Mouse (Mus musculus) spleen, adult 2 months (tissue): ENCODE results near the gene Popdc3. TPM values are rescaled to one million over a fixed set of nuclear protein-coding genes. Genes with fewer than 3 reads are reported as not detected.
"Not testable (repeated sequence)": the region's sequence is repeated elsewhere in the genome, so short reads cannot be mapped to it uniquely, and the experiment has no call there.

ENCODE experiments used
- DNase-seq, 2 experiments: peaks; one replicate each; pipeline versions ENCODE4 v3.0.0 to v3.0.0-alpha.2; 2012 to 2021; ENCODE audit warnings: low spot score in 2 of 2, low read depth in 1 of 2
- H3K27ac ChIP-seq: fragments of 200-500 bp; 2 replicates; pipeline ENCODE4 v1.5.1; 2012; ENCODE audit warnings: low read length, inconsistent platforms; ENCODE audit not compliant: insufficient read depth
- H3K27me3 ChIP-seq: fragments of 200-500 bp; 2 replicates; pipeline ENCODE4 v1.6.1; 2012; ENCODE audit warnings: mild to moderate bottlenecking, moderate library complexity, low read length, inconsistent platforms; ENCODE audit not compliant: control insufficient read depth, insufficient read depth
- H3K36me3 ChIP-seq: fragments of 200-500 bp; 2 replicates; pipeline ENCODE4 v1.6.1; 2012; ENCODE audit warnings: mild to moderate bottlenecking, low read length, inconsistent platforms; ENCODE audit not compliant: control insufficient read depth, insufficient read depth
- H3K4me1 ChIP-seq: fragments of 200-500 bp; 2 replicates; pipeline ENCODE4 v1.6.1; 2011; ENCODE audit warnings: inconsistent platforms; ENCODE audit not compliant: control insufficient read depth, insufficient read depth, insufficient read length
- H3K4me3 ChIP-seq: fragments of 200-500 bp; 2 replicates; pipeline ENCODE4 v1.5.1; 2011; ENCODE audit warnings: mild to moderate bottlenecking, inconsistent platforms; ENCODE audit not compliant: insufficient read depth, insufficient read length; ENCODE audit errors: extremely low read depth
- CTCF ChIP-seq: fragments of 200-500 bp; IDR thresholded peaks from 2 replicates; pipeline ENCODE4 v1.5.1; 2011; ENCODE audit warnings: mild to moderate bottlenecking, inconsistent platforms; ENCODE audit not compliant: insufficient read depth, insufficient read length, insufficient replicate concordance; ENCODE audit errors: extremely low read depth
- POLR2A ChIP-seq: fragments of 200-500 bp; IDR thresholded peaks from 2 replicates; pipeline ENCODE4 v1.6.1; 2011; ENCODE audit warnings: low read depth, low read length, inconsistent platforms
- WGBS: fragments of 180-500 bp; shearing (Covaris S2); methylation state at CpG from one replicate; pipeline ENCODE4 v1.1.7; 2018; 5-methylcytosine and 5-hydroxymethylcytosine counted together
- polyA plus RNA-seq: library from polyadenylated mRNA; depleted of rRNA; stranded (reverse); fragments of >200 nt; gene quantifications from 2 replicates; pipeline ENCODE4 v1.2.3, GENCODE M21; 2012; rRNA removed

Gene Popdc3
- 0.46 and 0.47 TPM in 2 replicates for polyA plus RNA-seq

DNA sequence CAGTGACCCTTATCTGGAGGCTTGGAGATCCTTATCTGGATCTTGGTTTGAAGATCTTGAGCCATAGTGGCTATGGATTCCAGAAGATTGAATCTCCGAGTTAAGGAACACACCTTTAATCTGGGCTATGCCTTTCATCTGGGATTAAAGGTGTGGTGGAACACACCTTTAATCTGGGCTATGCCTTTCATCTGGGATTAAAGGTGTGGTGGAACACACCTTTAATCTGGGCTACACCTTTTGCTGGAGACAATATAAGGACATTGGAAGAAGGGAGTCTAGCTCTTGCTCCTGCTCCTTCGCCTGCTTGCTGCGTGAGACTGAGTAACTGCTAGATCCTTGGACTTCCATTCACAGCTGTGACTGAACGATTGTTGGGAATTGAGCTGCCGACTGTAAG lies at the start of gene Popdc3:
Gene Popdc3, plus strand, starts transcription at position 301 of the 400 bp plus-strand sequence.
- 86% methylated on average over 2 of the region's 5 CpGs for WGBS
- not testable (repeated sequence) for H3K27ac ChIP-seq, H3K27me3 ChIP-seq, H3K4me1 ChIP-seq, DNase-seq, H3K4me3 ChIP-seq, H3K36me3 ChIP-seq

DNA sequence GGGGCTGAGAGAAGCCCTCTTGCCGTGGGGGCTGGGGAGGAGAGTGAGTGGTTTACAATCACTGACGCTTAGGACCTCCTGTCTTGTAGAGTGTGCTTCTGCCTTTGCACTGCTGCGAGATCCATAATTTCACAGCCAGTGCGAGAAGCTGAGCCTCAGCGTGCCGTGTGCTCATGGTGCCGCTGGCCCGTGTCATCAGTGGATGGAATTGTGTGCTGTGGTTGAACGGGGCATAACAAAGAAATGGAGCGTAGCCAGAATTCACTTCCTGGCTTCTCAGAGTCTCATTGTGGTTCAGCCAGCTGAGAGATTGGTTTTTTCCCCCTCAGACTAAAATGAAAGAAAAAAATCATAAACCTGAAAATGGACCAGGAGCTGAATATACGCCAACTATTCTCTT lies 48.8 kb upstream of the Popdc3 start:
- H3K27me3 ChIP-seq = no peaks in the 10 kb centered on the region
- H3K4me3 ChIP-seq = no peak overlapping the region
- H3K27ac ChIP-seq = no peak overlapping the region
- H3K36me3 ChIP-seq = peaks cover 13% of the 10 kb centered on the region
- peak in 1 of 2 experiments; percentile 5 for DNase-seq
- TF ChIP-seq CTCF (no peak), POLR2A (no peak)
- peaks cover 7% of the 10 kb centered on the region; the same call in 1 of the 2 replicates for H3K4me1 ChIP-seq
- 29% methylated on average over 11 of the region's 11 CpGs for WGBS

DNA sequence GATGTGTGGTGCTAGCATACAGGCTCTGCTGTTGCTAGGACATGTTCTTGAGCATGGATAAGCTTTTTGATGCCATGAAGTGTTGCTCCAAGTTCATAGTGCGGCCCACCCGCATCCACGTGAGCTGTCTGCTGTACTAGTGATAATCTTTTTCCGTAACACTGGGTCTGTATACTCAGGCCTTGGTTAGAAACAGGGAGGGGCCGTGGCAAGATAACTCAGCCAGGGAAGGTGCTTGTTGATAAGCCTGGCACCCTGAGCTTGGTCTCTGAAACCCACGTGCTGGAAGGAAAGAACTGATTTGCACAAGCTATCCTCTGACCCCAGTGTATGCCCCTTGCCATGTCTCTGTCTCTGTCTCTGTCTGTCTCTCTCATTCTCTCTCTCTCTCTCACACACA lies 47.9 kb upstream of the Popdc3 start:
- peaks cover 7% of the 10 kb centered on the region; the same call in 1 of the 2 replicates for H3K4me1 ChIP-seq
- H3K27me3 ChIP-seq = no peaks in the 10 kb centered on the region
- no peak overlapping the region for H3K4me3 ChIP-seq
- H3K27ac ChIP-seq = no peak overlapping the region
- H3K36me3 ChIP-seq = peaks cover 13% of the 10 kb centered on the region
- DNase-seq = no peak
- TF ChIP-seq POLR2A (no peak), CTCF (no peak)
- WGBS = 88% methylated on average over 6 of the region's 6 CpGs

DNA sequence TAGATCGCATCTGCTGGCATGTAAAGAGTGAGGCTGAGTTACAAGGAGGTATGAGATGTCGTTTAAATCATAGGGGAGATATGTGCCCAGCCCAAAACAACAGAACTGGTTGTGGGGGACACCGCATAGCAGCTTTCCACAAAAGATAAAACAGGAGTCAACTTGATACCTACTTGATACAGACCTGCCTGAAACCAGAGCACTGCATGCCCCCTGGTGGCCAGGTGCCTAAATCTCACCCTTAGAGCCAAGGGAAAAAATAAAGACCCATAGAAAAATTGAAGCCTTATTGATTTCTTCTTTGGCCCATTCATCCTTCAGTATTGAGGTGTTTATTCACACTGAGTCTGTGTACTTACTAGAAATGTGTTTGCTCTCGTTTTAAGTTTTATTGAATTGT lies 45.5 kb upstream of the Popdc3 start:
- TF ChIP-seq CTCF (peak; percentile 68; the same call in 1 of the 2 replicates), POLR2A (no peak)
- no peak overlapping the region for H3K4me3 ChIP-seq
- peaks cover 7% of the 10 kb centered on the region; the same call in 1 of the 2 replicates for H3K4me1 ChIP-seq
- peaks cover 3% of the 10 kb centered on the region for H3K36me3 ChIP-seq
- no peak overlapping the region for H3K27ac ChIP-seq
- peak; percentile 29 to 65 for DNase-seq
- no peaks in the 10 kb centered on the region for H3K27me3 ChIP-seq
- 75% methylated on average over 4 of the region's 4 CpGs for WGBS

DNA sequence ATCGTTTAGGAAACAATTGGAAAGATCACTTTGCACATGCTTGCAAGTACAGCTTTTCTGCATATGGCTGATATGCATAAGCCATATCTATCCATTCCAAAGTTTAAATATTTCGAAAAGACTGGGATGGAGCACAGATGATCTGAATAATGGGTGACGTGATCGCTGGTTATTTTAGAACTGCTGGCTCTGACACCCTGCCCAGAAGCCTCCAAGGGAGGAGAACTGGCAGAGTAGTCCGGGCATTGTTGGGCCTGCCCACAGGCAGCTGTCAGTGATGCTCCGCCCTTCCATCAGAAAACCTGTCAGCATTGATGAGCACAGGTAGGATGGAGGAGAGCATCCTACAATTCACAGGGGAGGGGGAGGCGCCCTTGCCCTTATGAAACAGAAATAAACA lies 41.1 kb upstream of the Popdc3 start:
- H3K27ac ChIP-seq = no peak overlapping the region
- peaks cover 1% of the 10 kb centered on the region; the same call in 1 of the 2 replicates for H3K36me3 ChIP-seq
- no peak for TF ChIP-seq CTCF
- TF ChIP-seq POLR2A = no peak
- no peak for DNase-seq
- WGBS = 94% methylated on average over 7 of the region's 7 CpGs
- H3K27me3 ChIP-seq = no peaks in the 10 kb centered on the region
- H3K4me3 ChIP-seq = no peak overlapping the region
- no peaks in the 10 kb centered on the region for H3K4me1 ChIP-seq

DNA sequence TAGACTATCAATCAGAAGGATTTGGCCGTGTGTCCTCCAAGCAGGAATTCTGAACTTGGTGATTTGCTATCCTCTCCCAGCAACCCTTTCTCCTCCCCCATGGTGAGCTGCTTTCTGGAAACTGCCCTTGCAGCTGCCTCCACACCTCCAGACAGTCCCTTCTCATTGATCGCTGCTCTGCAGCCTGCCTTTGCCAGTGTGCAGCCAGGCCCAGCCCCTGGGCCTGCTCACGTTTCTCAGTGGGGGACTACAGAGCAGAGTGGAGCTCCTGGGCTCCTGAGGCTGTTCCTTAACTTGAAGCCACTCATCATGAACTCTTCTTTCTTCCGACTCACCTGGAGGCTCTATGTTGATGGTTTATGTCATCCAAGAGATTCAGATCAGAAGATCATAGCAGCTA lies 38.0 kb upstream of the Popdc3 start:
- Histone ChIP-seq H3K4me1 (no peaks in the 10 kb centered on the region), H3K4me3 (no peak overlapping the region), H3K27ac (no peak overlapping the region), H3K27me3 (no peaks in the 10 kb centered on the region), H3K36me3 (0 out of 2 replicates have a peak, but pooled peaks cover 1% of the 10 kb centered on the region)
- TF ChIP-seq CTCF = no peak
- TF ChIP-seq POLR2A = no peak
- no peak for DNase-seq
- WGBS = 88% methylated on average over 4 of the region's 4 CpGs

DNA sequence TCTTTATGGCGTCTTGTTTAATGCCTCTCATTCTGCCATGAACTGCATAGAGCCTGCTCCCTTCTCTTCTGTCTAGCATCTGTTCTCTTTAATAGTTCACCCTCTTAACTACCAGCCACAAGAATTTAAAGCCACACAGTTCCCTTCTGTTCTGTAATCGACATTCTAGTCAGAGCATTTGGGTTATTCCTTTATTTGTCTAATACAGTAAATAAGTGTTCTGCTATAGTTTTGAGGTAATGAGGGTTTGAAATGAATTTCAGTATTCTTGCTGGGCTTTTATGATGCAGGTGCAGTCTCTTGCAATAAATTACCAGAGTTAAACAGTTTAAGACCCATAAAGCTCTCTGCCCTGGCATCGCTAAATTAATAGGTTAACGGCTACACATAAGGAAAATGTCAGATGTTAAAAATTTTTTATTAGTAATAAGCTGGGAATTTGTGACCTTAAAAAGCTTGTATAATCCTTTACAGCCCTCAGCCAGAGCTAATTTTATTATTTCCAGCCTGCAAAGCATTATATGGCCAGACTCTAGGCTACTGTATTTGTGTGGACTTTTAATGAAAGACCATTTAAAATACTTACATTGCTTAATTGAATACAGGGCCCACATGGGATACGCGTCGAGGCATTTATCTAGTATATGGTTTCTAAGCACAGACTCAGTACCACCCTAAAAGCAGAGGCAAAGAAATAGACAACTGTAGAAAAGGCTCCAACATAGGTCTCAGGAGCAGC lies 37.3 kb upstream of the Popdc3 start:
- no peak for TF ChIP-seq POLR2A
- no peak for TF ChIP-seq CTCF
- H3K36me3 ChIP-seq = 0 out of 2 replicates have a peak, but pooled peaks cover 1% of the 10 kb centered on the region
- no peak overlapping the region for H3K4me3 ChIP-seq
- no peak for DNase-seq
- no peaks in the 10 kb centered on the region for H3K27me3 ChIP-seq
- 97% methylated on average over 7 of the region's 7 CpGs for WGBS
- H3K4me1 ChIP-seq = no peaks in the 10 kb centered on the region
- H3K27ac ChIP-seq = no peak overlapping the region
